Mouse (Mus musculus): Measurements from ENCODE around the gene Plekhg6. TPM values are rescaled to one million over a fixed set of nuclear protein-coding genes. Genes with fewer than 3 reads are reported as not detected.

Plekhg6 gene
- total RNA-seq, 1 experiment = 1.1 TPM

DNA sequence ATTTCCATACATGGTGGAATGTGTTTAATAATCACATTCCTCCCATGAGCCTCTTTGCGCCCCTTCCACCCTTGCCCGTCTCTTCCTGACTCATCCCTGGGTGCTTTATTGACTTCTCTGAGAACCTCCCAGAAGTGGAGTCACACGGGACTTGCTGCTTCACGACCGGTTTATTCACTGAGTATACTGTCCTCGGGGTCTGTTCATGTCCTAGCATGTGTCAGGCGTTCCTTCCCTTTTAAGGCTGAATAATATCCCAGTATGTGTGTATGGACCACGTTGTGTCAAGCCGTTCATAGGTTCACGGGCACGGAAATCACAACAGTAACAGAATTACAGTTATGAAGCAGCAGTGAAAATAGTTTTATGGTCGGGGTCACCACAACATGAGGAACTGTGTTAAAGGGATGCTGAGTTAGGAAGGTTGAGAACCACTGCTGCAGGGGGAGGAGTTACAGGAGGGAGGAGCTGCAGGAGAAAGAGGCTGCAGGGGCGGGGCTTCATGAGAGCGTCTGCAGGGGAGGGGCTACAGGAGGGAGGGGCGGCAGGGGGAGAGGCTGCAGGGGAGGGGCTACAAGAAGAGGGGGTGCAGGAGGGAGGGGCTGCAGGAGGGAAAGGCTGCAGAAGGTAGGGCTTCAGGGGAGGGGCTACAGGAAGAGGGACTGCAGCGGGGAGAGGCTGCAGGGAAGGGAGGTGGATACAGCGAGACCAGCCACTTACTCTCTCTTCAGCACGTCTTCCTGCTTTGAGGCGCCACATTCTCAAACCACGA, 41.6 kb upstream of the Plekhg6 start:
- H3K36me3 ChIP-seq (ENCODE audit: control insufficient read depth, insufficient read depth, low read length, poor library complexity, severe bottlenecking) = no peaks in the 10 kb centered on the region
- no peak overlapping the region; the same call in 1 of the 2 replicates for H3K27ac ChIP-seq (ENCODE audit: insufficient read depth, low read depth, low read length, poor library complexity, severe bottlenecking)
- peak; percentile 91 for DNase-seq (ENCODE audit: low read depth, low spot score)
- peaks cover 6 to 28% of the 10 kb centered on the region in 2 experiments for H3K4me1 ChIP-seq (ENCODE audit: control insufficient read depth in 2 of 2, insufficient read depth in 2 of 2, low read length in 2 of 2, poor library complexity in 1 of 2)
- in situ Hi-C loops (cut with MboI; ENCODE audit: low sequenced_read_pairs in 2 of 2, unreplicated experiment in 2 of 2) = loop anchor here (5.0 to 10.0 kb wide), 4 partner anchors 57 to 183 kb away; no protein-coding TSS in a partner anchor
- H3K4me3 ChIP-seq (ENCODE audit: insufficient read depth in 1 of 2, low read depth in 1 of 2, low read length in 2 of 2, poor library complexity in 1 of 2, severe bottlenecking in 1 of 2) = no peak overlapping the region
- no peaks in the 10 kb centered on the region for H3K9me3 ChIP-seq (ENCODE audit: control insufficient read depth, insufficient read depth, low read depth, low read length)
- TF ChIP-seq HCFC1 (IDR thresholded peaks at IDR 0.05; ENCODE audit: borderline replicate concordance, insufficient read depth, low read length) = no peak
- TF ChIP-seq CHD2 (IDR thresholded peaks at IDR 0.05; ENCODE audit: low read depth, low read length) = no peak
- no peak for TF ChIP-seq MAFK (IDR thresholded peaks at IDR 0.05; ENCODE audit: insufficient read depth, low read depth, low read length)
- TF ChIP-seq ZNF384 (IDR thresholded peaks at IDR 0.05; ENCODE audit: low read depth, low read length) = no peak
- no peak for TF ChIP-seq ZC3H11A (IDR thresholded peaks at IDR 0.05; ENCODE audit: borderline replicate concordance, low read depth, low read length)
- H3K9ac ChIP-seq (ENCODE audit: insufficient read depth, low read depth, low read length, poor library complexity, severe bottlenecking) = no peak overlapping the region; the same call in 1 of the 2 replicates

GRCm38 (mm10) chr6:125420458-125421063, 40.0 kb upstream of the Plekhg6 start:
- in situ Hi-C loops (cut with MboI; ENCODE audit: low sequenced_read_pairs in 2 of 2, unreplicated experiment in 2 of 2) = loop anchor here (5.0 to 10.0 kb wide), 4 partner anchors 56 to 184 kb away; no protein-coding TSS in a partner anchor
- no peak for TF ChIP-seq ZC3H11A (IDR thresholded peaks at IDR 0.05; ENCODE audit: borderline replicate concordance, low read depth, low read length)
- no peak for TF ChIP-seq MAFK (IDR thresholded peaks at IDR 0.05; ENCODE audit: insufficient read depth, low read depth, low read length)
- no peak for TF ChIP-seq HCFC1 (IDR thresholded peaks at IDR 0.05; ENCODE audit: borderline replicate concordance, insufficient read depth, low read length)
- TF ChIP-seq CHD2 (IDR thresholded peaks at IDR 0.05; ENCODE audit: low read depth, low read length) = no peak
- TF ChIP-seq ZNF384 (IDR thresholded peaks at IDR 0.05; ENCODE audit: low read depth, low read length) = no peak
- H3K27ac ChIP-seq (ENCODE audit: insufficient read depth, low read depth, low read length, poor library complexity, severe bottlenecking) = no peak overlapping the region

DNA sequence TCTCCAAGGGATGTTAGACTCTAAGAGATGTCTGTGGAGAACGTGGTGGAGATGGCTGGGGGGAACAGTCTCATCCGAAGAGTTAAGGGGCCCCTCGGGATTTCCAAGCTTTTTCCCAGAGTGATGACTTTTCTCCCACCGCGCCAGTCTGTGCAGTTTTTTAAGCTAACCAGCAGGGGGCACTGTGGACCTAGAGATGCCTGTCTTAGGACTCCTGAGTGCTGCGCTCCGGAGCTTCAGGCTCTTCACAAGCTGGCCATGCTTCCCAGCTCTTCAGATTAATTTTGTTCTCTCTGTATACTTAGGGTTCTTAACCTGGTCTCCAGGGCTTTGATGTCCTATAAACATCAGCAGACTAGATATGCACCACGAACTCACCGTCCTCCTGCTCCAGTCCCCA, 38.2 kb upstream of the Plekhg6 start:
- TF ChIP-seq ZC3H11A (IDR thresholded peaks at IDR 0.05; ENCODE audit: borderline replicate concordance, low read depth, low read length) (peak; percentile 98), ZNF384 (IDR thresholded peaks at IDR 0.05; ENCODE audit: low read depth, low read length) (no peak)
- Histone ChIP-seq H3K9ac (ENCODE audit: insufficient read depth, low read depth, low read length, poor library complexity, severe bottlenecking) (no peak overlapping the region), H3K36me3 (ENCODE audit: control insufficient read depth, insufficient read depth, low read length, poor library complexity, severe bottlenecking) (no peaks in the 10 kb centered on the region), H3K4me3 (ENCODE audit: insufficient read depth in 1 of 2, low read depth in 1 of 2, low read length in 2 of 2, poor library complexity in 1 of 2, severe bottlenecking in 1 of 2) (no peak overlapping the region), H3K27ac (ENCODE audit: insufficient read depth, low read depth, low read length, poor library complexity, severe bottlenecking) (no peak overlapping the region; the same call in 1 of the 2 replicates), H3K9me3 (ENCODE audit: control insufficient read depth, insufficient read depth, low read depth, low read length) (no peaks in the 10 kb centered on the region), H3K4me1 (ENCODE audit: control insufficient read depth in 2 of 2, insufficient read depth in 2 of 2, low read length in 2 of 2, poor library complexity in 1 of 2) (peaks cover 4 to 17% of the 10 kb centered on the region in 2 experiments)
- in situ Hi-C loops (cut with MboI; ENCODE audit: low sequenced_read_pairs in 2 of 2, unreplicated experiment in 2 of 2) = no loop called here
- DNase-seq (ENCODE audit: low read depth, low spot score) = peak; percentile 90

More at GRCm38 (mm10) chr6:125420458-125421063, 40.0 kb upstream of the Plekhg6 start:
- no peak for DNase-seq (ENCODE audit: low read depth, low spot score)
- Histone ChIP-seq H3K4me3 (ENCODE audit: insufficient read depth in 1 of 2, low read depth in 1 of 2, low read length in 2 of 2, poor library complexity in 1 of 2, severe bottlenecking in 1 of 2) (no peak overlapping the region), H3K4me1 (ENCODE audit: control insufficient read depth in 2 of 2, insufficient read depth in 2 of 2, low read length in 2 of 2, poor library complexity in 1 of 2) (peaks cover 6 to 24% of the 10 kb centered on the region in 2 experiments), H3K36me3 (ENCODE audit: control insufficient read depth, insufficient read depth, low read length, poor library complexity, severe bottlenecking) (no peaks in the 10 kb centered on the region), H3K9me3 (ENCODE audit: control insufficient read depth, insufficient read depth, low read depth, low read length) (no peaks in the 10 kb centered on the region), H3K9ac (ENCODE audit: insufficient read depth, low read depth, low read length, poor library complexity, severe bottlenecking) (no peak overlapping the region; the same call in 1 of the 2 replicates)

DNA sequence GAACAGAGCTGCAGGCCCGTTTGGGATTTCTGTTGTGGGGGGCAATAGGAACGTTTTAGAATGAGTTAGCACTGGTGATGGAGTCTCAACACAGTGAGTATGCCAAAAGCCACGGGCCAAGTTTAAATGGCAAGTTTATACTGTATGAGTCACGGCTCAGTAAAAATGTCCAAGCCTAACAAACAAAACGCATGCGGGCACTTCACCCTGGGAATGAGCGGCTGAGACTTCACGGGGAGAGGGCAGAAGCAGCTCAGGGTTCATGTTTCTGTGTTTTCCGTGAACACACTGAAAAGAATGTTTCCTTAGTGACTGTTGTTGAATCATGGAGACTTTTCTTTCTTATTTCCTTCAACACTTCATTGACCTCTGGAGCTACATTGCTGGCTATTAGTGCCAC, 32.7 kb upstream of the Plekhg6 start:
- in situ Hi-C loops (cut with MboI; ENCODE audit: low sequenced_read_pairs in 2 of 2, unreplicated experiment in 2 of 2) = no loop called here
- DNase-seq (ENCODE audit: low read depth, low spot score) = no peak

More for the DNA sequence above, 32.7 kb upstream of the Plekhg6 start:
- Histone ChIP-seq H3K4me3 (ENCODE audit: insufficient read depth in 1 of 2, low read depth in 1 of 2, low read length in 2 of 2, poor library complexity in 1 of 2, severe bottlenecking in 1 of 2) (no peak overlapping the region), H3K36me3 (ENCODE audit: control insufficient read depth, insufficient read depth, low read length, poor library complexity, severe bottlenecking) (no peaks in the 10 kb centered on the region), H3K9ac (ENCODE audit: insufficient read depth, low read depth, low read length, poor library complexity, severe bottlenecking) (no peak overlapping the region), H3K4me1 (ENCODE audit: control insufficient read depth in 2 of 2, insufficient read depth in 2 of 2, low read length in 2 of 2, poor library complexity in 1 of 2) (peaks cover 0 to 5% of the 10 kb centered on the region in 2 experiments; a peak in 1 of 4 replicates), H3K27ac (ENCODE audit: insufficient read depth, low read depth, low read length, poor library complexity, severe bottlenecking) (no peak overlapping the region; the same call in 1 of the 2 replicates), H3K9me3 (ENCODE audit: control insufficient read depth, insufficient read depth, low read depth, low read length) (no peaks in the 10 kb centered on the region)
- TF ChIP-seq CHD2 (IDR thresholded peaks at IDR 0.05; ENCODE audit: low read depth, low read length) (no peak), ZC3H11A (IDR thresholded peaks at IDR 0.05; ENCODE audit: borderline replicate concordance, low read depth, low read length) (no peak), HCFC1 (IDR thresholded peaks at IDR 0.05; ENCODE audit: borderline replicate concordance, insufficient read depth, low read length) (no peak), MAFK (IDR thresholded peaks at IDR 0.05; ENCODE audit: insufficient read depth, low read depth, low read length) (no peak), ZNF384 (IDR thresholded peaks at IDR 0.05; ENCODE audit: low read depth, low read length) (no peak)

Data from ES-E14 (cell line).